Mouse (Mus musculus): Measurements from ENCODE around the gene Wdr43. TPM values are rescaled to one million over a fixed set of nuclear protein-coding genes. Genes with fewer than 3 reads are reported as not detected.

Wdr43 gene
- polyA plus RNA-seq, 1 experiment, result 24.1 TPM

- H3K4me2 ChIP-seq (ENCODE audit: low read depth), result no peak overlapping the region
- no peak overlapping the region for H3ac ChIP-seq (ENCODE audit: control insufficient read depth, insufficient read length)
- no peak overlapping the region for H3K4me3 ChIP-seq
- H3K36me3 ChIP-seq (ENCODE audit: control insufficient read depth, insufficient read depth), result no peaks in the 10 kb centered on the region
- no peaks in the 10 kb centered on the region for H3K27me3 ChIP-seq (ENCODE audit: control insufficient read depth, insufficient read depth, insufficient read length)
- no peak for TF ChIP-seq POLR2AphosphoS2 (IDR thresholded peaks at IDR 0.05; ENCODE audit: insufficient read length, low read depth)
- no peak for TF ChIP-seq TCF12 (IDR thresholded peaks at IDR 0.05; ENCODE audit: insufficient read depth, poor library complexity, severe bottlenecking)
- TF ChIP-seq SRF (IDR thresholded peaks at IDR 0.05; ENCODE audit: control insufficient read depth, insufficient read length, low read depth), result no peak
- no peak for TF ChIP-seq REST (IDR thresholded peaks at IDR 0.05; ENCODE audit: insufficient read depth, insufficient read length)
- no peak for TF ChIP-seq E2F4 (IDR thresholded peaks at IDR 0.05; ENCODE audit: insufficient read depth)
- no peak for TF ChIP-seq CEBPB (IDR thresholded peaks at IDR 0.05; ENCODE audit: insufficient read depth, poor library complexity, severe bottlenecking)
- TF ChIP-seq MYOG (IDR thresholded peaks at IDR 0.05; ENCODE audit: control insufficient read depth in 1 of 3, insufficient read depth in 1 of 3, insufficient read length in 2 of 3, low read depth in 2 of 3), result no peak
- no peak for TF ChIP-seq TCF3 (IDR thresholded peaks at IDR 0.05; ENCODE audit: insufficient read length, low read depth)
- no peak for TF ChIP-seq MAX (IDR thresholded peaks at IDR 0.05; ENCODE audit: low read depth)
- no peak for TF ChIP-seq MYOD1 (IDR thresholded peaks at IDR 0.05; ENCODE audit: control insufficient read depth in 1 of 3, insufficient read length in 2 of 3, low read depth in 2 of 3)
- no peak for TF ChIP-seq POLR2A (IDR thresholded peaks at IDR 0.05; ENCODE audit: insufficient read length, low read depth)
- no peak for TF ChIP-seq USF1 (IDR thresholded peaks at IDR 0.05; ENCODE audit: low read depth)
- no peaks in the 10 kb centered on the region for H3K79me2 ChIP-seq (ENCODE audit: control insufficient read depth, insufficient read depth)
Measured at GRCm38 (mm10) chr17:71683281-71683680, 67.6 kb downstream of the Wdr43 start.

- Histone ChIP-seq H3K4me2 (ENCODE audit: low read depth) (no peak overlapping the region), H3K4me3 (no peak overlapping the region), H3K79me2 (ENCODE audit: control insufficient read depth, insufficient read depth) (no peaks in the 10 kb centered on the region), H3K27me3 (ENCODE audit: control insufficient read depth, insufficient read depth, insufficient read length) (no peaks in the 10 kb centered on the region), H3ac (ENCODE audit: control insufficient read depth, insufficient read length) (no peak overlapping the region), H3K36me3 (ENCODE audit: control insufficient read depth, insufficient read depth) (no peaks in the 10 kb centered on the region)
- no peak for TF ChIP-seq REST (IDR thresholded peaks at IDR 0.05; ENCODE audit: insufficient read depth, insufficient read length)
- TF ChIP-seq TCF3 (IDR thresholded peaks at IDR 0.05; ENCODE audit: insufficient read length, low read depth), result no peak
- TF ChIP-seq MYOG (IDR thresholded peaks at IDR 0.05; ENCODE audit: control insufficient read depth in 1 of 3, insufficient read depth in 1 of 3, insufficient read length in 2 of 3, low read depth in 2 of 3), result no peak
- TF ChIP-seq USF1 (IDR thresholded peaks at IDR 0.05; ENCODE audit: low read depth), result no peak
Measured at GRCm38 (mm10) chr17:71684103-71684608, 68.5 kb downstream of the Wdr43 start.

GRCm38 (mm10) chr17:71687436-71687835 lies 71.7 kb downstream of the Wdr43 start:
- Histone ChIP-seq H3K27me3 (ENCODE audit: control insufficient read depth, insufficient read depth, insufficient read length) (no peaks in the 10 kb centered on the region), H3ac (ENCODE audit: control insufficient read depth, insufficient read length) (no peak overlapping the region), H3K79me2 (ENCODE audit: control insufficient read depth, insufficient read depth) (no peaks in the 10 kb centered on the region), H3K4me2 (ENCODE audit: low read depth) (no peak overlapping the region), H3K4me3 (no peak overlapping the region), H3K36me3 (ENCODE audit: control insufficient read depth, insufficient read depth) (no peaks in the 10 kb centered on the region)
- TF ChIP-seq TCF3 (IDR thresholded peaks at IDR 0.05; ENCODE audit: insufficient read length, low read depth) (no peak), SRF (IDR thresholded peaks at IDR 0.05; ENCODE audit: control insufficient read depth, insufficient read length, low read depth) (no peak), TCF12 (IDR thresholded peaks at IDR 0.05; ENCODE audit: insufficient read depth, poor library complexity, severe bottlenecking) (no peak), E2F4 (IDR thresholded peaks at IDR 0.05; ENCODE audit: insufficient read depth) (no peak), REST (IDR thresholded peaks at IDR 0.05; ENCODE audit: insufficient read depth, insufficient read length) (no peak), CEBPB (IDR thresholded peaks at IDR 0.05; ENCODE audit: insufficient read depth, poor library complexity, severe bottlenecking) (no peak), MYOD1 (IDR thresholded peaks at IDR 0.05; ENCODE audit: control insufficient read depth in 1 of 3, insufficient read length in 2 of 3, low read depth in 2 of 3) (no peak), POLR2A (IDR thresholded peaks at IDR 0.05; ENCODE audit: insufficient read length, low read depth) (no peak), MYOG (IDR thresholded peaks at IDR 0.05; ENCODE audit: control insufficient read depth in 1 of 3, insufficient read depth in 1 of 3, insufficient read length in 2 of 3, low read depth in 2 of 3) (no peak)

- Histone ChIP-seq H3K79me2 (ENCODE audit: control insufficient read depth, insufficient read depth) (no peaks in the 10 kb centered on the region), H3K4me2 (ENCODE audit: low read depth) (no peak overlapping the region), H3K36me3 (ENCODE audit: control insufficient read depth, insufficient read depth) (no peaks in the 10 kb centered on the region), H3ac (ENCODE audit: control insufficient read depth, insufficient read length) (no peak overlapping the region), H3K27me3 (ENCODE audit: control insufficient read depth, insufficient read depth, insufficient read length) (no peaks in the 10 kb centered on the region), H3K4me3 (no peak overlapping the region)
- TF ChIP-seq POLR2A (IDR thresholded peaks at IDR 0.05; ENCODE audit: insufficient read length, low read depth), result no peak
- no peak for TF ChIP-seq E2F4 (IDR thresholded peaks at IDR 0.05; ENCODE audit: insufficient read depth)
- TF ChIP-seq MAX (IDR thresholded peaks at IDR 0.05; ENCODE audit: low read depth), result no peak
Measured at GRCm38 (mm10) chr17:71689903-71690302, 74.2 kb downstream of the Wdr43 start.

- Histone ChIP-seq H3K79me2 (ENCODE audit: control insufficient read depth, insufficient read depth) (no peaks in the 10 kb centered on the region), H3K4me3 (no peak overlapping the region), H3K36me3 (ENCODE audit: control insufficient read depth, insufficient read depth) (no peaks in the 10 kb centered on the region), H3K27me3 (ENCODE audit: control insufficient read depth, insufficient read depth, insufficient read length) (no peaks in the 10 kb centered on the region), H3ac (ENCODE audit: control insufficient read depth, insufficient read length) (no peak overlapping the region), H3K4me2 (ENCODE audit: low read depth) (peak overlapping the region; percentile 18)
- TF ChIP-seq E2F4 (IDR thresholded peaks at IDR 0.05; ENCODE audit: insufficient read depth) (no peak), SRF (IDR thresholded peaks at IDR 0.05; ENCODE audit: control insufficient read depth, insufficient read length, low read depth) (no peak), MYOD1 (IDR thresholded peaks at IDR 0.05; ENCODE audit: control insufficient read depth in 1 of 3, insufficient read length in 2 of 3, low read depth in 2 of 3) (peak in 1 of 3 experiments; percentile 7), POLR2AphosphoS2 (IDR thresholded peaks at IDR 0.05; ENCODE audit: insufficient read length, low read depth) (no peak), TCF3 (IDR thresholded peaks at IDR 0.05; ENCODE audit: insufficient read length, low read depth) (no peak)
Measured at GRCm38 (mm10) chr17:71691361-71691875, 75.7 kb downstream of the Wdr43 start.
